Mouse (Mus musculus): ENCODE measurements around the gene Cwc25. TPM values are rescaled to one million over a fixed set of nuclear protein-coding genes. Genes with fewer than 3 reads are reported as not detected.

Cwc25 gene
- polyA plus RNA-seq, 2 experiments = 3.5 to 5.7 TPM

GRCm38 (mm10) chr11:97771410-97771809 lies 5.1 kb upstream of the Cwc25 start:
- TF ChIP-seq EP300 (IDR thresholded peaks at IDR 0.05; ENCODE audit: low read depth) (no peak), CTCF (IDR thresholded peaks at IDR 0.05; ENCODE audit: low read depth) (no peak)
- Histone ChIP-seq H3K36me3 (replicated peaks; ENCODE audit: control insufficient read depth, insufficient read depth, low read depth) (no peaks in the 10 kb centered on the region), H3K4me2 (ENCODE audit: low read depth) (no peak overlapping the region), H3K9ac (replicated peaks) (no peak overlapping the region), H3K4me1 (replicated peaks; ENCODE audit: control insufficient read depth in 2 of 2, insufficient read depth in 2 of 2, low read length in 1 of 2) (peaks cover 4 to 5% of the 10 kb centered on the region in 2 experiments; a peak in 2 of 4 replicates), H3K27me3 (ENCODE audit: control insufficient read depth, insufficient read depth, low read length) (no peaks in the 10 kb centered on the region), H3K27ac (no peak overlapping the region), H3K9me3 (ENCODE audit: control insufficient read depth, low read length) (no peaks in the 10 kb centered on the region), H3K4me3 (ENCODE audit: insufficient read depth in 1 of 2, low read depth in 2 of 2, low read length in 2 of 2) (no peak overlapping the region)
- 62% methylated on average over 14 of the region's 14 CpGs for WGBS (ENCODE audit: insufficient replicate concordance)
- DNase-seq (ENCODE audit: low read depth in 3 of 3, low spot score in 3 of 3) (no peak), ATAC-seq (ENCODE audit: insufficient read depth) (no peak)

- Histone ChIP-seq H3K27me3 (ENCODE audit: control insufficient read depth, insufficient read depth, low read length) (no peaks in the 10 kb centered on the region), H3K4me1 (replicated peaks; ENCODE audit: control insufficient read depth in 2 of 2, insufficient read depth in 2 of 2, low read length in 1 of 2) (peaks cover 12% of the 10 kb centered on the region in 2 experiments), H3K36me3 (replicated peaks; ENCODE audit: control insufficient read depth, insufficient read depth, low read depth) (no peaks in the 10 kb centered on the region), H3K4me3 (ENCODE audit: insufficient read depth in 1 of 2, low read depth in 2 of 2, low read length in 2 of 2) (no peak overlapping the region), H3K9me3 (ENCODE audit: control insufficient read depth, low read length) (no peaks in the 10 kb centered on the region), H3K4me2 (ENCODE audit: low read depth) (no peak overlapping the region), H3K27ac (no peak overlapping the region), H3K9ac (replicated peaks) (no peak overlapping the region)
- ATAC-seq (ENCODE audit: insufficient read depth) (no peak), DNase-seq (ENCODE audit: low read depth in 3 of 3, low spot score in 3 of 3) (no peak)
- WGBS (ENCODE audit: insufficient replicate concordance) = 17% methylated on average over 2 of the region's 2 CpGs
- TF ChIP-seq CTCF (IDR thresholded peaks at IDR 0.05; ENCODE audit: low read depth) (no peak), EP300 (IDR thresholded peaks at IDR 0.05; ENCODE audit: low read depth) (no peak)
These were observed 3.3 kb upstream of the Cwc25 start for GRCm38 (mm10) chr11:97769704-97770103.

GRCm38 (mm10) chr11:97761638-97762037 lies 4.7 kb downstream of the Cwc25 start:
- DNase-seq (ENCODE audit: low read depth in 3 of 3, low spot score in 3 of 3) (no peak), ATAC-seq (ENCODE audit: insufficient read depth) (no peak)
- H3K4me3 ChIP-seq (ENCODE audit: insufficient read depth in 1 of 2, low read depth in 2 of 2, low read length in 2 of 2) = no peak overlapping the region
- no peak overlapping the region for H3K4me2 ChIP-seq (ENCODE audit: low read depth)
- H3K36me3 ChIP-seq (replicated peaks; ENCODE audit: control insufficient read depth, insufficient read depth, low read depth) = peaks cover 19% of the 10 kb centered on the region
- TF ChIP-seq EP300 (IDR thresholded peaks at IDR 0.05; ENCODE audit: low read depth) = no peak
- TF ChIP-seq CTCF (IDR thresholded peaks at IDR 0.05; ENCODE audit: low read depth) = no peak; the same call in 1 of the 2 replicates
- H3K4me1 ChIP-seq (replicated peaks; ENCODE audit: control insufficient read depth in 2 of 2, insufficient read depth in 2 of 2, low read length in 1 of 2) = peaks cover 8% of the 10 kb centered on the region in 2 experiments; a peak in 3 of 4 replicates
- no peaks in the 10 kb centered on the region for H3K27me3 ChIP-seq (ENCODE audit: control insufficient read depth, insufficient read depth, low read length)
- no peak overlapping the region for H3K27ac ChIP-seq
- H3K9me3 ChIP-seq (ENCODE audit: control insufficient read depth, low read length) = no peaks in the 10 kb centered on the region
- no peak overlapping the region for H3K9ac ChIP-seq (replicated peaks)

GRCm38 (mm10) chr11:97758942-97759341 lies 7.4 kb downstream of the Cwc25 start:
- Histone ChIP-seq H3K4me2 (ENCODE audit: low read depth) (no peak overlapping the region), H3K9ac (replicated peaks) (no peak overlapping the region), H3K4me3 (ENCODE audit: insufficient read depth in 1 of 2, low read depth in 2 of 2, low read length in 2 of 2) (no peak overlapping the region), H3K9me3 (ENCODE audit: control insufficient read depth, low read length) (no peaks in the 10 kb centered on the region), H3K36me3 (replicated peaks; ENCODE audit: control insufficient read depth, insufficient read depth, low read depth) (peaks cover 21% of the 10 kb centered on the region), H3K27ac (no peak overlapping the region), H3K4me1 (replicated peaks; ENCODE audit: control insufficient read depth in 2 of 2, insufficient read depth in 2 of 2, low read length in 1 of 2) (peaks cover 0 to 5% of the 10 kb centered on the region in 2 experiments; a peak in 2 of 4 replicates), H3K27me3 (ENCODE audit: control insufficient read depth, insufficient read depth, low read length) (no peaks in the 10 kb centered on the region)
- ATAC-seq (ENCODE audit: insufficient read depth) (no peak), DNase-seq (ENCODE audit: low read depth in 3 of 3, low spot score in 3 of 3) (no peak)
- TF ChIP-seq CTCF (IDR thresholded peaks at IDR 0.05; ENCODE audit: low read depth) (no peak), EP300 (IDR thresholded peaks at IDR 0.05; ENCODE audit: low read depth) (no peak)
- 59% methylated on average over 6 of the region's 6 CpGs for WGBS (ENCODE audit: insufficient replicate concordance)

GRCm38 (mm10) chr11:97758125-97758524 lies 8.2 kb downstream of the Cwc25 start:
- DNase-seq (ENCODE audit: low read depth in 3 of 3, low spot score in 3 of 3) (no peak), ATAC-seq (ENCODE audit: insufficient read depth) (no peak)
- Histone ChIP-seq H3K36me3 (replicated peaks; ENCODE audit: control insufficient read depth, insufficient read depth, low read depth) (peaks cover 25% of the 10 kb centered on the region), H3K27ac (no peak overlapping the region), H3K9ac (replicated peaks) (no peak overlapping the region), H3K9me3 (ENCODE audit: control insufficient read depth, low read length) (no peaks in the 10 kb centered on the region), H3K4me2 (ENCODE audit: low read depth) (no peak overlapping the region), H3K4me1 (replicated peaks; ENCODE audit: control insufficient read depth in 2 of 2, insufficient read depth in 2 of 2, low read length in 1 of 2) (peaks cover 0 to 5% of the 10 kb centered on the region in 2 experiments; a peak in 2 of 4 replicates), H3K4me3 (ENCODE audit: insufficient read depth in 1 of 2, low read depth in 2 of 2, low read length in 2 of 2) (no peak overlapping the region), H3K27me3 (ENCODE audit: control insufficient read depth, insufficient read depth, low read length) (no peaks in the 10 kb centered on the region)
- 68% methylated on average over 1 of the region's 1 CpGs for WGBS (ENCODE audit: insufficient replicate concordance)
- TF ChIP-seq CTCF (IDR thresholded peaks at IDR 0.05; ENCODE audit: low read depth) (no peak), EP300 (IDR thresholded peaks at IDR 0.05; ENCODE audit: low read depth) (no peak)

Data from liver, embryonic 14.5 days (tissue).